Mouse (Mus musculus): ENCODE measurements at regions not wholly inside any gene's neighbourhood (a gene's known extent, or its start where the extent isn't known, plus 50 kb on each side); places are given as distances from the start of the nearest gene placed in this dataset.

DNA sequence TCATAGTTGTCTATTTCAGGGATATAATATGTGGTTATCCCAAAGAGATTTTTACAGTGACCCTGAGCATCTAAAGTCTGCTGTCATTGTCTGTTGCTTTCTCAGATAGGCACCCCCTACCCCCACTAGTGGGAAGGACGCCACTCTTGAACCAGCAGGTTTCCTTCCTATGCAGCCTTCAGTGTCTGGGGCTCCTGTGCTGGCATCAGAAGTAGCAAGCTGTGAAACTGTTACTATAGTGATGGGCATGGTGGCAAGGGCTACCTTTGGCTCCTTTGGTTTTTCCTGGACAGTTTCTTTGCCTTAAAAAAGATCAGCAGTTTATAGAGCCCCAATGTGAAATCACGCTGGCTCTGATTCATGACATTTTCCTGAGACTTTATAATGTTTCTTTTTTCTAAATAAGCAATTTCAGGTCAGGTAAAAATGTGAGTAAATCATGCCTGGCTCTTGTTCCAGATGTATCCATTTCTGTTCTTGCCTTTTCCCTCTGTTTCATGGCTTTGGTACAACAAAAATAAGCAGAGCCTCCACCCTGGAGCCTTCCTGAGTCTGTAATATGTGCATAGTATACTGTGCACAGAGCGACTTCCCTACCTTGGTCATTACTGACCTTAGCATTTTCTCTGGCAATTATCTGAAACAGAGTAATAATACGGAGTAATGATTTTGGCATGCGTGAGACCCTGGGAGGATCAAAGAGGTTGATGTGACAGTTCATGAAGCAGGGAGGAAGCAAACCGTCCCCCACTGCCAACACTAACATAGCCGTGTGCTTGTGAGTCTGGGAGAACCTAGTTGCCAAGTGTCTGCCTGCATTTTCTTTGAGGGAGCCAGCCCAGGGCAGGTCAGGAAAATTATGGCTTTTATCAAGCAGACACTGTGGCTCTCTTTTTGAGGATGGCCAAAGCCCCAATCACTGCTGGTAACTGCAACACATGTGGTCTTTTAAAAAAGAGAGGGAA, 124.8 kb downstream of the Mettl11b start:
- TF ChIP-seq EP300 (optimal IDR thresholded peaks at IDR 0.05) (no peak), CTCF (IDR thresholded peaks at IDR 0.05; ENCODE audit: low read depth) (no peak)

All from stomach, postnatal 0 days (tissue).